Mouse (Mus musculus): Measurements from ENCODE around the gene Lmo4.

- no peak for TF ChIP-seq CTCF (IDR thresholded peaks at IDR 0.05; ENCODE audit: low read depth, low read length)
- TF ChIP-seq POLR2A (IDR thresholded peaks at IDR 0.05; ENCODE audit: insufficient read depth, low read length) = no peak
Observed at GRCm38 (mm10) chr3:144155746-144156145, 49.3 kb downstream of the Lmo4 start.

Data from ES-Bruce4 (cell line).